Mouse (Mus musculus): ENCODE measurements around the gene Bst2.
A peak's percentile ranks its signal among the peaks of the same experiment; 100 is the strongest.

The Bst2 gene

GRCm38 (mm10) chr8:71485142-71486135, 51.8 kb downstream of the Bst2 start, which contains the start of gene Ano8:
Gene Ano8 (minus strand): TSS chr8:71485963.
- peak; percentile 93 for DNase-seq (ENCODE audit: low read depth, low spot score)

- DNase-seq (ENCODE audit: low read depth, low spot score), result no peak
Observed at GRCm38 (mm10) chr8:71484736-71485135, 52.5 kb downstream of the Bst2 start.

Measured in A20 (cell line).